Mouse (Mus musculus): ENCODE results near the gene Insm1.

DNA sequence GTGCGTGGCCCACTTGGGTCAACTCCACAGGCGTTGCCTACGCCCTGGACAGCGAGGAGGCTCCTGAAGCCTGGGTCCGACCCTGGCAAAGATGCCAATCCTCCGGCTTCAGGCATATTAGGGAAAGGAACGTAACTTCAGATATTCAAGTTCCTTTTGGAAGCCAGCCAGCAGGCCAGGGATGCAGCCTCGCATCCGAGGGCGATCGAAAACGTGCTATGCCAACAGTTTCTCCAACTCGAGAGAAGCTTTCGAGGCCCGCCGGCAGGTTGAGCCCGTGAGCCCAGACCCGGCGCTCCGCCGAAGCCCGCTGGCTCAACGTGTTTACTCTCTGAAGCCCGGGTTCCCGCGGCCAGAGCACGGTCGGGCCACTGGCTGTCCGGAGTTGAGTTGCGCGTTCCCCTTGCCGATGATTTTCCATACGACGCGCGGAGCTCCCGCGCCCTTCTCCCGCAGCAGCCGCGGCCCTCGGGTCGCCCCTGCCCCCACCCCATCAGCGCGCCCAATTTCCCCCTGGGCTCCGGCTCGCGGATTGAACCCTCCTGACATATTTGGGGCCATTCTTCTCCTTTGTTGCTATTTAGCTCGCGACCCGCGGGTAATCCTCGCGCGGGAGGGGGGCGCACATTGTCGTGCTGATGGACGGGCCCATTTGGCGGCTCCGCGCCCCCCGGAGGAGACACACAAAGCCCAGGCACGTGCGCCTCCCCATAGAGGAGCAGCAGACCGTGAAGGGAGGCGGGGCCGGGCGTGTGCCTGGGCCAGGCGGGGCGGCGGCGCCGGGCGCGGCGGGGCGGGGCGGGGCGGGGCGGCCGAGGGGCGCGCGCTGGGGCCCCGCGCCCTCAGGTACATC, at the start of gene Insm1:
- TF ChIP-seq CTCF (IDR thresholded peaks at IDR 0.05; ENCODE audit: borderline replicate concordance, control insufficient read depth, extremely low read depth, insufficient read depth, low read length, poor library complexity), result no peak
- no peak for TF ChIP-seq POLR2A (IDR thresholded peaks at IDR 0.05; ENCODE audit: control insufficient read depth, extremely low read depth, insufficient read depth, low read length, poor library complexity)

Data from thymus, adult 2 months (tissue).